Mouse (Mus musculus) heart, postnatal 25 days (tissue): ENCODE measurements around the gene Klhdc10. TPM values are rescaled to one million over a fixed set of nuclear protein-coding genes. Genes with fewer than 3 reads are reported as not detected.

Source experiments
- DNase-seq: peaks from one replicate; pipeline ENCODE4 v3.0.0; 2022; ENCODE audit warnings: low spot score
- intact Hi-C: fragments of 180-260 bp; cut with DNase I; formaldehyde crosslinking; loops from one replicate; pipeline ENCODE4 v1.15.1; 2025
- total RNA-seq, 2 experiments: library from RNA; stranded (reverse); gene quantifications; 2 replicates each; pipeline ENCODE4 v1.2.3; 2021

Gene Klhdc10
- total RNA-seq, 2 experiments from 2014 or later: 57.3 to 60.3 TPM

DNA sequence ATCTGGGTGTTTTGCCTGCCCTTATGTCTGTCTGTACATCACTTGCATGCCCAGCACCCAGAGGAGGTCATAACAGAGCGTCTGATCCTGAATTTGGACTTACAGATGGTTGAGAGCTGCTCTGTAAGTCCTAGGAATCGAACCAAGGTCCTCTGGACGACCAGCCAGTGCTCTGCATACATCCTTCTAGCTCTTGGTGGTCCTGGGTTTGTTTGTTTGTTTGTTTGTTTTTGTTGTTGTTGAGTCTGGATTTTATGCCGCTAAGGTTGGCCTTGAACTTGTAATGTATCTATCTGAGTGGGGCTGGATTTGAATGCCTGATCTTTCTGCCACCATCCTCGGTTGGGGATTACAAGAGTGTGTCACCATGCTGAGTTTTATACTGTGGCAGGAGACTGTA is 1.5 kb upstream of the Klhdc10 start:
- intact Hi-C loops: loop anchor here (5.0 kb wide), 2 partner anchors 582 to 632 kb away; no protein-coding TSS in a partner anchor
- no peak for DNase-seq

GRCm38 (mm10) chr6:30400716-30401115 is 952 bp upstream of the Klhdc10 start:
- DNase-seq: no peak
- intact Hi-C loops: loop anchor here (5.0 kb wide), 2 partner anchors 582 to 632 kb away; no protein-coding TSS in a partner anchor

DNA sequence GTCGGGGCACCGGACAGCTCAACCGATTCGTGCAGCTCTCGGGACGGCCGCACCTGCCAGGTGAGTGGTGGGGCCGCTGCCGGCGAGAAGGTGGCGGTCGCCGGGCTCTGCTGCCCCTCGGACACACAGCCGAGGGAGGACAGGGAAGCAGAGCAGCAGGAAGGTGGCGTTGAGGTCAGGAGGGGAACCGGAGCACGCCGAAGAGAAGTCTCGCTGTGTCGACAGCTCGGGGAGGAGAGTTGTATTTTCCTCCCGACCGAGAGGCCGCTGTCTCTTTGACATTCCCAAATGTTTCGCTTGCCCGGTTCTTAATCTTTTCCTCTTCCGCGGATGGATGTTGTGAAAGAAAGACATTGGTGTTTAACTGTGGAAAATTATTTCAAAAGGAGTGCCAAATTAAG is 423 bp downstream of the Klhdc10 start:
- intact Hi-C loops: loop anchor here (5.0 kb wide), 2 partner anchors 580 to 630 kb away; no protein-coding TSS in a partner anchor
- DNase-seq: no peak

DNA sequence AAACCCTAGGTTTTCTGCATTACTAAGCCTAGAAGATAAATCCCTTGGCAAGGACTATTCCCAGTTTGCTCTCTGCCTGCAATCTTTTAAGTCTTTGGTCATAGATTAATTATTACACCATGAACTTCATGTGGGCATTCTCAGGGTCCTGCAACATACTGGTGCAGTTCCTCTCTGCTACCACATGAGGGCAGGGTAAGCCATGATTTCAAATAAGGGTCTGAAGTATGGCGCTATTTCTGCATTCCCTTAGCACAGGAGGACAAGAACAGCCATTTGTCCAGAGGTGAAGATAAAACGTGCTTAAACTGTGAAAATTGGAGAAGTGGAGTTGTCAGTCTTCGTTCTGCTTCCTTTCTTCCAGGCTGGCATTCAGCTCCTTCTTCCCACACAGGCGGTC is 1.8 kb downstream of the Klhdc10 start:
- DNase-seq: peak; percentile 16
- intact Hi-C loops: loop anchor here (1.0 to 5.0 kb wide), 3 partner anchors 57 to 629 kb away; no protein-coding TSS in a partner anchor

GRCm38 (mm10) chr6:30404671-30405070 is 3.0 kb downstream of the Klhdc10 start:
- DNase-seq: no peak
- intact Hi-C loops: loop anchor here (5.0 kb wide), 2 partner anchors 578 to 628 kb away; no protein-coding TSS in a partner anchor

GRCm38 (mm10) chr6:30408276-30408675 is 6.6 kb downstream of the Klhdc10 start:
- DNase-seq: no peak
- intact Hi-C loops: no loop called here

- intact Hi-C loops: loop anchor here (1.0 kb wide), 1 partner anchor 56 kb away; no protein-coding TSS in a partner anchor
- no peak for DNase-seq
Observed at GRCm38 (mm10) chr6:30409399-30410093, 7.9 kb downstream of the Klhdc10 start.

DNA sequence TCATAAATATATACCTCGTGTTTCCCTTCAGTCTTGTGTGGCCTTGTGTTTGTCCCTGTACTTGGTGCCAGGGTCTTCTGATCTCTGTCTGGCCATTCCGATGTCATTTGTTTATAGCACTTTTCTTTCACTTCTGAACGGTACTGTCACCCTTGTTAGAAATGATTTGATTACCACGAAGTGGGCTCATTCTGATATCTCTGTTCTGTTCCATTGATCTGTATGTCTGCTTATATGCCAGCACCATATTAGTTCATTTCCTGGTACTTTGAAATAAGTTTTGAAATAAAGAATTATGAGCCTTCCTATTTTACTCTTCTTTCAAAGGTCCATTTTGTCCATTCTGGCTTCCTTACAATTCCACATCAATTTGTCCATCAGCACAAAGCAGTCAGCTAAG is 9.6 kb downstream of the Klhdc10 start:
- no peak for DNase-seq
- intact Hi-C loops: no loop called here

- no peak for DNase-seq
- intact Hi-C loops: no loop called here
Observed at GRCm38 (mm10) chr6:30416126-30416525, 14.5 kb downstream of the Klhdc10 start.

- DNase-seq: no peak
Observed at GRCm38 (mm10) chr6:30416801-30417200, 15.1 kb downstream of the Klhdc10 start.

GRCm38 (mm10) chr6:30432461-30433192 is 31.0 kb downstream of the Klhdc10 start:
- no peak for DNase-seq
- intact Hi-C loops: no loop called here

More at GRCm38 (mm10) chr6:30416801-30417200, 15.1 kb downstream of the Klhdc10 start:
- intact Hi-C loops: no loop called here

DNA sequence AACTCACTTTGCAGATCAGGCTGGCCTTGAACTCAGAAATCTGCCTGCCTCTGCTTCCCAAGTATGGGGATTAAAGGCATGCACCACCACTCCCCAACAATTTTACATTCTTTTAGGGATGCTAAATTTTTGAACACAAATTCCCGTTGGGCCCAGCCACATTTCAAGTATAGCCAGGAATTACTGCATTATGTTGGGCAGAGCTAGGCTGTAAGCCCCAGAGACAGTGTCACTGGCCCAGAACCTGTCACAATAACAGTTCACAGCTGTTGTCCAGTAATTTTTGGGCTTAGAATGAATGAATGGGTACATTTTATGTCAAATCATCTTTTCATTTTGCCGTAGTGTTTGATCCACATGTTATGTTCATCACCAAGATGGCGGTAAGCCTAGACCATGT is 34.8 kb downstream of the Klhdc10 start:
- no peak for DNase-seq
- intact Hi-C loops: no loop called here

DNA sequence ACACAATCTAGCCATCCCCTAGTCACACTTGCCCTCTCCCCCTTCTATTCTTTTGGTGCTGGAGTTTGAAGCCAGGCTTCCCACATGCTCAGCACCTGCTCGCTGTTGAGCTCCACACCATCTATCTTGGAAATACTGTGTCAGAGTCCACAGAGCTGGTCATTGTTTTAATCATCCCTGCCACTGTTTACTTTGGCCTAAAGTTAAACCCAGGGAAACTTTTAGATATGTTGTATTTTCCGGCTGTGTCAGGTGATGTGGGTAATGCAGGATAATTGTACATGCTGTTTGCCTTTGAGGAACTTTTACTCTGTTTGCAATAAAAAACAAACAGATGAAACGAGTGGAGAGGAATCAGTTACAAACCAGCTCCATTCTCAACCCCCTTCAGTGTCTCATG is 35.4 kb downstream of the Klhdc10 start:
- intact Hi-C loops: no loop called here
- DNase-seq: no peak

GRCm38 (mm10) chr6:30439576-30439975 is 37.9 kb downstream of the Klhdc10 start:
- DNase-seq: no peak
- intact Hi-C loops: no loop called here

GRCm38 (mm10) chr6:30456991-30457390 is 55.3 kb downstream of the Klhdc10 start:
- no peak for DNase-seq
- intact Hi-C loops: no loop called here

- DNase-seq: no peak
- intact Hi-C loops: no loop called here
Observed at GRCm38 (mm10) chr6:30458626-30459025, 57.0 kb downstream of the Klhdc10 start.

DNA sequence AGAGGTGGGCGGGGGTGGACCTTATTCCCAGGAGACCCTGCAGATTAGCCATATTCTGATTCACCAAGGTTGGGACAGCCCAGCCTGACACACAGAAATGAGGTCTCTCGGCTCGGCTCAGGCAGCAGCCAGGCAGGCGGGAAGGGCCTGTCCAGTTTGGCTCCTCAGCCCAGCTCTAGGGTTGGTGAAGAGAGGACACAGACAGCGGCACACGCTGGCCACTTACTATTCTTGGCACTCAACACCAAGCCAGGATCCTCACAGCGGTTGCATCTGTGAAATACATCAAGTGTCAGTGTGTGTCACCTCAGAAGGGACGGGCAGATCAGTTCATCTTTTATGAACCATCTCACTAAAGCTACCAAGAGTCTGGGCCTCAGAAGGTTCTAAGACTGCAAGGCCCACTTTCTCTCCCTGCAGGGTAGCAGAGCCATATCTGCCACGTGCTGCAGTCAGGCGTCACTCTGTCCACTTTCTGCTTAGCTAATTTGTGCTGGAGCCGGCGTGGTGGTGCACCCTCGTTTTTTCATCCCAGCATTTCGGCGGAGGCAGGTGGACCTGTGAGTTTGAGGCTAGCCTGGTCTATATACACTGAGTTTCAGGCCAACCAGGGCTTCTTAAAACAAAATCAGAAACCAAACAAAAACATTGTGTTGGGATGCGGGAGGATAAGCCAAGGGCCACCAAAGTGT is 57.5 kb downstream of the Klhdc10 start:
- intact Hi-C loops: no loop called here
- no peak for DNase-seq

DNA sequence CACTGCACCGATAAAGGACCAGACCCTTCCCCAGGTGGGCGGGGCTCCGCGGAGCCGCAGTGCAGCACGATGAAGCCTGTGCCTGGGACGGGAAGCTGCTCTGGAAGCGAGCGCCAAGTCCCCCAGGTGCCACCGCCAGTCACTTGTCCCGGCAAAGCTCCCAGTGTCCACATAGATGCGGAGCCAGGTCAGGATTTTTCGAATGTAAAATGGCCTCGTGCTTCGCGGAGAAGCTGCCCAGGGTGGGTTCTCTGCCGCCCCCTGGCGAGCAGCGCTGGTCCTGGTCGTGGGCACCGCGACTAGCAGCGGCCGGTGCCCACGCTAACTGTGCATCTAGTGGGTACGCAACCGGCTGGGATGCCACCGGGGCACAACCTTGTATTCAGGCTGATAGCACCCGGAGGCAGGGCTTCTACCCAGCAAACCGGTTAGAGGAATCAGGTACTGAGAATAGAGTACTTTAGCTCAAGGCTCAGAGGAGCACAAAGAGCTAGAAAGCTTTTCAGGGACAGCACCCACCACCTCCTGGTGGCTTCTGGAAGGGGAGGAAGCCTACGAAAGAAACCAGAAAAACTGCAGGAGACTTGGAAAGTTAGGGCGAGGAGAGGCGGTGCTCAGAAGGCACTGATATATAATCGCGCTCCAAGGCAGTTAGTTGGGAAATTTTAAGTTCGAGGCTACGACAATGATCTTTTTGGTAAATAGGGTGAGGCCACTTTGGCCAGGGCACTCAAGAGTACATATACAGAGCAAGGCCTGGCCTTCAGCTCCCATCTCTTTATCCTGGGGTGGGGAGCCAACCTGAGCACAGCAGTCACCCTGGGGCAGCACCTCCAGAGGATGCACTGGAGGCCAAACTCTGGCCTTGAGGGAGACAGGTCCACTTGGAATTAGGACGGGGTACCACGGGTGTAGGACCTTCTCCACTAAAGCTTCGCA is 58.4 kb downstream of the Klhdc10 start:
- DNase-seq: peak; percentile 37
- intact Hi-C loops: loop anchor here (1.0 kb wide), 1 partner anchor 57 kb away; no protein-coding TSS in a partner anchor

DNA sequence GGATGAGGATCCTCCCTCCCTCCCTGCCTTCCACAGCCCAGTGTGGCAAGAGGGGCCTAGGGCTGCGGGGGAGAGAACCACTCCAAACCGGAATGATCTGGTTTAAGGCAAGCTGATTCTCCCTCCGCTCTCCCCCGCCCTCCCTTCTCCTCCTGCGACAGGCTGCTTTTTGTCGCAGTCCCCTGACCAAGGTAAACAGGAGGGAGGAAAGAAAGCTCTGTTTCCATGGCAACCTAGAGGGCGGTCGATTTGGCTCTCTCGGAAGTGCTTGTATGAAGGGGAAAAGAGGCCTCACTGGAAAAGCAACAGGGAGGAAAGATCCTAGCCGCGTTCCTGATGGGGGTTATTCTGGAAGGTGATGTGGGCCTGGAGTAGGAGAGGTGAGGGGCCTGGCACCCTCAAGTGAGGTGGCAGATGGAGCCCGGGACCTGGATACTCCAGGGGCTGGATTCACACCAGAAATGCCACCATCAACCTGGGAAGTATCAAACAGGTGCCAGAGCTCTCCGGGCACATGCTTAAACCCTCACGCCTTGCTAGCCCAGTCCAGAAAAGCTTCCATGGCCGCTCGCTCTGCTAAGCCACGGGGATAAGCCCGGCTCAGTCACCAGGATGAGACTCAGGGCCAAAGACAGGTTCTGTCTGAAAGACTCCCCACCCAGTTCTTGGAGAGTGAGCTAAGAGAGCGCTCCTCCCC is 59.2 kb downstream of the Klhdc10 start:
- intact Hi-C loops: loop anchor here (1.0 kb wide), 1 partner anchor 58 kb away; no protein-coding TSS in a partner anchor

More for the DNA sequence above, 59.2 kb downstream of the Klhdc10 start:
- DNase-seq: peak; percentile 38
